Mouse (Mus musculus): ENCODE data around the gene Ranbp17.
"Not testable (repeated sequence)": the region's sequence is repeated elsewhere in the genome, so short reads cannot be mapped to it uniquely, and the experiment has no call there.

The Ranbp17 gene

DNA sequence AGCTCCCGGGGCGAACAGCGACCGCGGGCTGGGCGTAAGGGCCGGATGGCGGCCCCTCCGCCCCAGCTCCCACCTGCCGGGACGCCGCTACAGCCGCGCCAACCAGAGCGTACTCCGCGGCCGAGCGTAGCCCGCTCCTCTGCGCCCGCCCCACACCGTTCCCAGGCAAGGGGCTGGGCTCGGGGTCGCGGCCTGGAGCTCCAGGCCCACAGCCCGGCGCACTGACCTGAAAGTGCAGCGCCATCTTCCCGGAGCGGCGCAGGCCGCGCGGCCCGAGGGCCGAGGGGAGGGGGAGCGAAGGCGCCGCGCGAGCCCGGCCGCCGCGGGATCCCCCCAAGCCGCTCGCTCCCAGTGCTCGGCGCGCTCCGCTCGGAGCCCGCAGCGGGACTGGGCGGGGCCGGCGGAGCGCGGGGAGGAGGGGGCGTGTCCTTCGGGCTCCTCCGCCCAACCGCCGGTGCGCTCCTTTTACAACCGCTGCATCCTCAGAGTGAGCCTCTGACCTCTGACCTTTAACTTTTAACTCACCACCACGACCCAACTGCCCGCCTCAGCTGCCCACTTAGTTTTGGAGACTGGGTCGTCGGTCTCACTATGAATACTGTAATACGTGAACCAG, at the start of gene Ranbp17:
Gene Ranbp17, minus strand, starts transcription at position 371 of the 616 bp plus-strand sequence.
- peak; percentile 70 for DNase-seq (ENCODE audit: inconsistent ontology term)

DNA sequence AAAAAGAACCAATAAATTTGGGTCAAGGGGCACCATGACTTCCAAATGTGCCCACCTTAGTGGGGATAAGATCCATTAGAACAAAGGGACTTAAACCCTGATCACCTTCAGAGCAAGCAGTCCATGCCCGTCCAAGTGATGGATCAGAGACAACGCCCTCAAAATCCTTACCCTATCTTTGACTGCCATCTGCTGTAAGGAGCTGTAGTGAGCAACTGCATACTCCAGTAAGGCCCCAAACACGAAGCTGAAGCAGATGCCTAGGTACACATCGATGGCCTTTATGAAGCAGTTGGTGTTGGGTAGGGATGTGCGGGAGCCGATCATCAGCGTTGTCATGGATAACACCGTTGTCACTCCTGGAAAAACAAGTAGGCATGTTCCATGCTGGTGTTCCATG, 40.6 kb upstream of the Ranbp17 start:
- peak; percentile 12 for DNase-seq (ENCODE audit: inconsistent ontology term)

DNA sequence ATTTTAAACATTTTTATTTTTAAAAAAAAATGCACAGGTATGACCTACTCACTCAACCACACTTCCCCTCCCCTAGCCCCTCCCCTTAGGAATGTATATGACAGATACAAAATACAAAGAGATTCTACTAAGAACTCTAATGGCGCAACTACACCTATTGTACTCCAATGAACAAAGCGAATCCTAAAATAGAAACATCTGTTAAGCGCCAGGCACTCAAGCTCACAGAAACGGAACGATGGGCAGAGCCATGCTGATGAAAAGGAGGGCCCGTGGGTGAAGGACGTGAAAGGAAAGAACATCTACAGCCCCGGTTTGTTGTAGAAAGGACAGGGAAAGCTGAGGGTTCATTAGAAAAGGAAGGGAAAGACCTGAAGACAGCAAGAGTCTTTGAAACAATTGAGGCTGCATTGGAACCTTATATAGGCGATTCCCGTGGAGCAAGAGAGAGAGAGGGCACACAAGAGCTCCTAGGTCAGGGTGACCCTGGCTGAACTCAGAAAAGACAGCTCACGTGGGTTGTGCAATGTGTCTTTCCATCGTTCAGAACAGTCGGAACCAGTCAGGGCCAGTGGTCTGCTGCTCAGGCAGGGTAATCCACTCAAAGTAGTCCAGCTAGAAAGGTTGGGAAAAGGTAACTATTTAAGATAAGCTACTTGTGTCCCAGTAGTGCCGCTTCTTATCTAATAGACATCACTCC, 37.5 kb upstream of the Ranbp17 start:
- DNase-seq (ENCODE audit: inconsistent ontology term), result no peak

DNA sequence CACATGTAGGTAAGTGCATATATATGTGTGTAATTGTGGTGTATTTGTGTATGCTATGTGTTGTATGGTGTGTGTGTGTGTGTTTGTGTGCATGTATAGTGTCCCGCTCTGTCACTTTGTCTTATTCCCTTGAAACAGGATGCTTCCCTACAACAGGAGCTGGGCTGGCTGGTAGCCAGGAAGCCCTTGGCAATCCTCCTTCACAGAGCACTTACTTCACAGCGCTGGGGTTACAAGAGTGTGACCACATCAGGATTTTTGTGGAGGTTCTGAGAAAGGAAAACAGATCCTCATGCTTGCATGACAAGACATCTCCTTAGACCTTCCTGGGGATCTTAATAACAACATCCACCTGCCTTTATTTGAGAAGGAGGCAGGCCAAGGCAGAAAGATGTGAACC, 33.8 kb upstream of the Ranbp17 start:
- no peak for DNase-seq (ENCODE audit: inconsistent ontology term)

DNA sequence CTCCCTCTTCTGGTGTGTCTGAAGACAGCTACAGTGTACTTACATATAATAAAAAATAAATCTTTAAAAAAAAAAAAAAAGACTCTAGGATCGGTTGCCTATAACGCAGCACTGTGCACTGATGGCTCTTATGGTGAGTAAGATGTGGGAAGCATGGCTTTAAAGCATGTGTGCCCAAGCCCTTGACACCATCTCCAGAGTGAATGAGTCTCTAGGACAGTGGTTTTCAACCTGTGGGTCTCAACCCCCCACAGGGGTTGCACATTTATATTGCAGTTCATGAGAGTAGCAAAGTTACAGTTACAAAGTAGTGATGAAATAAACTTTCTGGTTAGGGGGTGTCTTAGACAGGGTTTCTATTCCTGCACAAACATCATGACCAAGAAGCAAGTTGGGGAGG, 31.4 kb upstream of the Ranbp17 start:
- no peak for DNase-seq (ENCODE audit: inconsistent ontology term)

DNA sequence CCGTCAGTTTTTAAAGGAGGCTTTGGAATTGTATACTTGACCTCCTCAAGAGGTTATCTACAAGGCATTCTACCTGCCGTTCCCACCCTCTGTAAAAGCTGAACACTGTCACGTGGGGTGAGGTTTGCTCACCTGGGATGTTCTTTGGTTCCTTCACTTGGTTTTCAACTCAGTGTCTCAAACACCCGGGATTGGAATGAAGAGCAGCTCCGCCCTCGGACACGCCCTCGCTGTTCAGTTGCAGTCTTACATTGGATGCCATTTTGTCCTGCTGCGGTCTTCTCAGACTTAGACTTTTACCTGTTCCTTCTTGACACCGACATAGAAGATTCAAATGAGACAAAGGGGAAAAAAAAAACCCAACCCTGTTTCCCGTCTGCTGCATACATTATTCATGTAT, 30.6 kb upstream of the Ranbp17 start:
- DNase-seq (ENCODE audit: inconsistent ontology term), result no peak

DNA sequence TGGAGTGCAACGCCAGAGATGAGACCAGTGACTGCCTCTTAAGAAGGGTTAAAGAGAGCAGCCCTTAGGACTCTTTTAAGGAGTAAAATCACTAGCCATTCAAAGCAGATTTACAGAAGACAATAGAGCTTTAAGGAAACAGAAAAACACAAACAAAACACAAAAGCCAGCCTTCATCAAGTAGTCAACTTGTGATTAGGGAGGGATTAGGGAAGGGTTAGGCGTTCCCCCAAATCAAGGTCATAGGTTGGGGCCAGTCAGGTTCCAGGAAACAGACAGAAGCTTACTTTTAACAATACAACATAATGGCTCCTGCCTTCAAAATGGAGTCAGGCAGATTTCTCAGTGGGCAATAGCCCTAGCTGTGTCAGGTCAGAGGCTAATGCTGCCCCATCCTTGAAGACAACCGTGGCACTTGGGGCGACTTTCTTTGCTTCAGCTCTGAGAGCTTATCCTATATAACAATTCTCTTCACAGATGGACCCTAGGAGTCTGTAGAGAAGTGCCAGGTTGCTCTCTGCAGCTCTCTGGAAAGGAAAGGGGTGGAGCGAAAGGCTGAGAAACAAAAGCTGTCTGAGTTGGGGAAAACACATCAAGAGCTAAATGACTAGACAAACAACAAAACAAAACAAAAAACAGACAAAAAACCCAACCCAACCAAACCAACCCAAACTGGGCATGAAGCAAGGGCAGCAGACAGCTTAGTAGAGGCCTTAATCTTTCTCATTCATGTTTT, 24.0 kb upstream of the Ranbp17 start:
- no peak for DNase-seq (ENCODE audit: inconsistent ontology term)

DNA sequence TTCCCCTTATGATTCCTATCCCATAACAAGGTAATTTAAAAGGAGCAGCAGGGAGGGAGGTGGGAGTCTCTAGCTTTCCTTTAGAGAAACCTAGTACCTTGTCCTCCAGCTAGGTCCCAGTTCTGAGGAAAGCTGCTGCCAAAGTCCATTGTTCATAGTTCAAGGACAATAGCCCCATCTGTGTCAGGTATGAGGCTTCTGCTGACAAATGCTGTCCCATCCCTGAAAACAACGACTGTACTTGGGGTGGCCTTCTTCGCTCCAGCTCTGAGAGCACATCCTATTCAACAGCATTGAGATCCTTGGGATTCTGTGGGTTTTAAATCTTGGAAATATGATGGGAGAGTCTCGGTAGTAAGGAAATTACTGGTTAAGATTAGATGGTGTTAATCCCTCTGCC, 23.1 kb upstream of the Ranbp17 start:
- DNase-seq (ENCODE audit: inconsistent ontology term), result no peak

DNA sequence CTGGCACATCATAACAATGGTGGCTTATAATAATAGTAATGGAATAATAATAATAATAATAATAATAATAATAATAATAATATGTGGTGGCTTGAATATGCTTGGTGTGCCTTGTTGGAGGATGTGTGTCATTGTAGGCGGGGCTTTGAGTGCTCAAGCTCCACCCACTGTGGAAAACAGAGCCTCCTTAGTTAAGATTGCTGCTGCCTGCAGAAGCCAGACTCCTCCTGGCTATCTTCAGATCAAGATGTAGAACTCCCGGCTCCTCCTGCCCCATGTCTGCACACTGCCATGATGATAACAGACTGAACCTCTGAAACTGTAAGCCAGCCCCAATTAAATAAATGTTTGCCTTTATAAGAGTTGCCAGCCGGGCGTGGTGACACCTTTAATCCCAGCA, 21.0 kb upstream of the Ranbp17 start:
- DNase-seq (ENCODE audit: inconsistent ontology term), result no peak

DNA sequence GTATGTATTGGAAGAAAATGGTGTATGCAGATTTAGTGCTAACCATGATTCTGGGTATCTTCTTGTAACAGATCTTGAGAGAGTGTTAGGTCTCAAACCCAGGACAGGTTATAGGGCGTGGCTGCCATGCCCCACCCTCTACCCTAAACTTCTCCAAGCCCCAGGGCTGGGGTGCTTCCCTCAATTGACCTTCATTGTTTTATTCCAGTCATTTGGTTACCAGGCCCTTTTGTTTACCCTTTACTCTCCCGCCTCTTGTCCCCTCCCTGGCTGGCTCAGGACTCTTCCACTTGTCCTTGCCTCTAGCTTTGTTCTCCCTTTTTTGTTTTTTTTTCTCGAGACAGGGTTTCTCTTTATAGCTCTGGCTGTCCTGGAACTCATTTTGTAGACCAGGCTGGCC, 20.0 kb upstream of the Ranbp17 start:
- DNase-seq (ENCODE audit: inconsistent ontology term), result no peak

DNA sequence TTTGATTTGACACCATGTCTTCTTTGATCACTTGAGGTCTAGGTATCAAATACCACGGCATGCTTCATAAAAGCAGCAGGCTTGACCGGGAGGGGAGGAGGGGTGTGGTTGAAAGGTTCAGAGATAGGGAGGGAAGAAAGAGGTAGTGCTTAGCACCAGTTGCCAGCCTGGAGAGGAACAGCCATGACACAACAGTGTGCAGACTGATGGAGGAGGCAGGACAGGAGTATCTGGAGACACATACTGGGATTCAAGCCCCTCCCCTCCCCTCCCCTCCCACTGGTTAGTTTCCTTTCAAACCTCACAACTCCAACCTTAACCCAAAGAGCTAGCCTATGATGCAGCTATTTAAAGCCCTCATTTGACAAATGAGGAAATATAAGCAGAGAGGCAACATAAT, 16.0 kb upstream of the Ranbp17 start:
- DNase-seq (ENCODE audit: inconsistent ontology term), result no peak

DNA sequence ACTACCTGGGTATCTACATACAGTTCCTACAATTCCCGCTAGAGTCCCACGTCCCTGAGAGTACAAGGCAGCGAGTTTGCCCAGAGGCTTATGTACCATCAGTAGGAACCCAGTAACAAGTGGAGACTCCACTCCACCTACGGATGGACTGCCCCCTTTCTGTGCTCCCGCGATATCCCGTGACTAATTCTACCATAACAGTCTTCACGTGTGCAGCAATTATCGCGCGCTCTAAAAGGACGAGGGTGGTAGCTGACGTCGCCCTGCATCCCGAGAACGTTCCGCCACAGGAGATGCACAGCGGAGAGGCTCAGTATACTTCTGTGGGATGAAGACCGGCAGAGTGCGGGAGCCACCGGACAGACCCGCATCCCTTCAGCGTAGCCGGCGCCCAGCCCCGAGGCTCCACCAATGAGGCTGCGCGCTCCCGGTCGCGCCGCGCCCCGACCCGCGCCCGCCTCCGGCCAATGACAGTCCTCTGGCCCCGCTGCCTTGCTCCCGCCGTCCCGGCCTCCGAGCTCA, 631 bp downstream of the Ranbp17 start:
- peak; percentile 90 for DNase-seq (ENCODE audit: inconsistent ontology term)

DNA sequence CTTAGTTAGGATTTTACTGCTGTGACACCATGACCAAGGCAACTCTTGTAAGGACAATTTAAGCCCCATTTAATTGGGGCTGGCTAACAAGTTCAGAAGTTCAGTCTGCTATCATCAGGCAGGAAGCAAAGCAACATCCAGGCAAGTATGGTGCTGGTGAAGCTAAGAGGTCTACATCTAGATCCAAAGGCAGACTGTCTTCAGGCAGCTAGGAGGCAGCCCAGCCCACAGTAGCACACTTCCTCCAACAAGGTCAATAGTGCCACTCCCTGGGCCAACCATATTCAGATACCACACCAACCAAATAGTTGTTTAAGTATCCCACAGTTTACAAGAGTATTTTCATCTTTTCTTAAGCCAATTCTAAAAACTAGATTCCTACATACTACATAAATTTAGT, 4.1 kb downstream of the Ranbp17 start:
- DNase-seq (ENCODE audit: inconsistent ontology term), result no peak

DNA sequence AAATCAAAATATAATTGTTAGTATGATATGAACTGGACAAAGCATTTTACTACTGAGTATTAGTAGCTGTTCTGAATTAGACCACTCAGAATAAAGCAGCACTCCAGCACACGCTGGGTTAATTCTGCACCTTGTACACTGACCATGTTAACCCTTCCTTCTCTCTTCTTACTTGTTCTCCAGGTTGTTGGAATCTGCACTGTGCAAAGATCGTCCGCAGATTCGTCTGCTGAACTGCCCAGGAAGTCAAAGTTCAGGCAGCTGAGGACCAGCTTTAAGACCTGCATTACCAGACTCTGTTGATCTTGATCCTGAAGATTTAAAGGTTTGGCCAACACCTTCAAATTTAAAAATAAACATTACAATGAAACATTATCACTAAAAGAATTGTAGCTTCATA, 27.8 kb downstream of the Ranbp17 start:
- DNase-seq (ENCODE audit: inconsistent ontology term), result no peak

DNA sequence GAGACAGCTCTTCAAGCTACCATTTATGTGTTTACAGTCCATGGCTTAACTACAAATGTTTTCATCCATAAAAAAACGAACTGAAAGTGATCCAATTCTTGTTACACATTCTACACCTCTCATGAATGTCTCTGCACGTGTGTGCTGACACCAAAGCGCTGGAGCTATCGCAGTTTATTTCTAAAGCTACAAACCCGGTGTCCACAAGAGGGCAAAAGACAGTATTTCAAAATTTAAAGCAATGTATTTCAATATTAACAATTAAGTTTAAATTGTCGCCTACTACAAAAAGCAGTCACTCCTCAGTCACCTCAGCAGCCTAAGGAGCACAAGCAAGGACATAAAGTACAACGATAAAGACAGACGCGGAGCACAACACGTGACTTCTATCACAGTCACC, 33.1 kb downstream of the Ranbp17 start:
- DNase-seq (ENCODE audit: inconsistent ontology term), result no peak

DNA sequence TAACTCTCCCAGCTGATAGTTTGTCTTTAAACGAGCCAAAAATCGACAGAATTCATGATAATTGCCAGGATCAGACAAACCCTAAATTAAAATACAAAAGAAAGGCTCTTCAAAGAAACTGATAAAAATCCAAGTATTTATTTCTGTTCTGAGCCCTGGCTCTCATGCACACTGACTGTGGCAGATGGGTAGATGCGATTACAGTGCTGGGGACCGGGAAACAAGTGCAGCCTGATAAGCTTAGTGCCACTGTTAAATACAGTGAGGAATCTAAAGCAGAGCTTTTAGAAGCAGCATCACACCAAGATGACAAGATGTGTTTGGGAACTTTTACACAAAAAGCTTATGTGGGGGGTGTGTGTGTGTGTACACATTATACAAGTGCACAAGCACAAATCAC, 34.3 kb downstream of the Ranbp17 start:
- no peak for DNase-seq (ENCODE audit: inconsistent ontology term)

DNA sequence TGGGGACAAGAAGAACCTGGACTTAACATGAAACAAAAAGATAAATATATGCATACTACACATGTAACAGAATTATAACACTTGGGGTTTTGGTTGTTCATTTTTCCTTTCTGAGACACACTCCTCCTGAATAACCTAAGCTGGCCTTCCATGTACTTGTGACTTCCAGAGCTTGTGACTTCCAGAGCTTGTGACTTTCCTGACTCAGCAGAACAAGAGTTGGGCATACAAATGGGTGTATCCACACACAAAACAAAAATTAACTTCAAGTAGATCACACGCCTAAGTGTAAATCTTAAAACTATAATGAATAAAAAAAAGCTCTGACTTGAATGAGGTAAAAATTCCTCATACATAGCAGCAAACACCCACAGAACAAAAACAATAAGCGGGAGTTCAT, 36.9 kb downstream of the Ranbp17 start:
- DNase-seq (ENCODE audit: inconsistent ontology term), result no peak

DNA sequence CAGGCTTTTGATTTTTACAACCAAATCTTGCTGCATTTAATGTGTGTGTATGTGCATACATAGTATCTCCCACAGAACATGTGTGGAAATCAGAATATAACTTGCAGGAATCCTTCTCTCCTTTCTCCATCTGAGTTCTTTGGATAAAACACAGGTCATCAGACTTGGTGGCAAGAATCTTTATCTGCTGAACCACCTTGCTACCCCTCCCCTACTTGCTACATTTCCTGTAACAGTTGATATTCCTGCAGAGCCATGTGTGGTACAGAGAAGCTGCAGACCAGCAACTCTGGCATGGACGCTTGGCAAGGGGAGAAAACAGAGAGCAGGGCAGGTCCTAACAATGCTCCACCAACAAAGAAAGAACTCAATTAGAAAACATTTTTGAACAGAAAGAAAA, 52.4 kb downstream of the Ranbp17 start:
- no peak for DNase-seq (ENCODE audit: inconsistent ontology term)

DNA sequence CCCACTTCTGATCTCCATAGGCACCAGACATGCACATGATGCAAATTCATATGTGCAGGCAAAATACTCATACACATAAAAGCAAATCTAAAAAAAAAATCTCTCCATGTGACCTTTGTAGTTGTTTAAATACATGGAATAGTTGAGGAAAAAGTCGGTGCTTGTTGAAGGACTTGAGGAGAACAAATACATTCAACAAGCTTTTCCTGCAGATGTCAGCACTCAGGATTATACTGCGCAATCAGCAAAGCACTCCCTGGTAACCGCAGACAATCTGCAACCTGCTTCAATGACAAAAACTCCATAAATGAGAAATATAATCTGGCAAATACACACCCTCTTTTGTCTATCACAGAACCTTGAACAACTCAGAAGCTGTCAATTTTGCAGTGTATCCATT, 59.5 kb downstream of the Ranbp17 start:
- no peak for DNase-seq (ENCODE audit: inconsistent ontology term)

DNA sequence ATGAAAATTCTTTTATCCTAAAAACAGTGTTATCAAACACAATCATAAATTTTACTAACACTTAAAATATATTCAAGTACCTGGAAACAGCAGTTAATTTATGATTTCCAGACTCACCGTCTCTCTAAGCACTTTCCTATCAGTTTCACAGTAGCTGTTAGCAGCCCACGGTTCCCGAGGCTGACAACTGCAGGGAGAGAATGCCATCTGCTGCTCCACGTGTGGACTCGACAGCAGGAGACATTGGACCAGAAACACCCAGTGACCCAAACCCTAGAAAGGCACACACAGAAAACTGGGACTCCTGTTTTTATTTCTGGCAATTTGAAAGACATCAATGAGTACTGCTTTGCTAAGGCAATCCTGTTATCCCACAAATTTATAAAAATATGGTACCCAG, 79.7 kb downstream of the Ranbp17 start:
- no peak for DNase-seq (ENCODE audit: inconsistent ontology term)

DNA sequence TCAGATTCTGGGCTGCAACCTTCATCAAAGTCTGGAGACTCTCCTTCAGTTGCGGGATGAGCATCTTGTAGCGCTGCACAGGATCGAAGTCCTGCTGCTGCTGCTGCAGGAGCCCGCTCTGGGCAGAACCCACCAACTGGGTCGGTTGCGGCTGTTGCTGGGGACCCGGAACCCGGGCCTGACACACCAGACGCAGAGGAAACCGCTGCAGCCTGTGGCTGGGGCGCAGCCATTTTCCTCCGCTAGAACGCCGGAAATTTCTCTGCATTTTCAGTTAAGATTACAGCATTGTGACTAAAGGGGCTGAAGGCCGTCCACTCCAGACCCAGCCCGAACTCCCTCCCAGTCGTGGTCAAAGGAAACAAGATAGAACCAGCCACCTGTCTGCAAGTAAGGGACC, 85.3 kb downstream of the Ranbp17 start:
- DNase-seq (ENCODE audit: inconsistent ontology term), result not testable (repeated sequence)

DNA sequence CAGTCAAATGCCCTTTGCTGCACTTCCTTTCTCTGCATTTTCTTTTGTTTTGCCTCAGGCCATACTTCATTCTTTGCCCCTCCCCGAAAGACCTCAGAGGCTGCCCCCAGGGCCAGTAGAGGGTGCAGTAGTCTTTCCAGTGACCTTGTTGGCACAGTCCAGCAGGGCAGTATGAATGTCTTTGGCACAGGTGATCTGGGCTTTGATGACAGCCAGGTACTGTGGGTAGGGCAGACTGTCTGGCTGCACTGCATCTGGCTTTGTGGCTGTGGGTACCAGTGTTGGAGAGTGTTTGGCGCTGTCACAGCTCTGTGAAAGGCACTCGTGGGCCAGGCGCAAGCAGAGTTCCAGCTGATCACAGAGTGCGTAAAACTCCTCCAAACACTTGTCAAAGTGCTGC, 85.8 kb downstream of the Ranbp17 start:
- DNase-seq (ENCODE audit: inconsistent ontology term), result not testable (repeated sequence)

DNA sequence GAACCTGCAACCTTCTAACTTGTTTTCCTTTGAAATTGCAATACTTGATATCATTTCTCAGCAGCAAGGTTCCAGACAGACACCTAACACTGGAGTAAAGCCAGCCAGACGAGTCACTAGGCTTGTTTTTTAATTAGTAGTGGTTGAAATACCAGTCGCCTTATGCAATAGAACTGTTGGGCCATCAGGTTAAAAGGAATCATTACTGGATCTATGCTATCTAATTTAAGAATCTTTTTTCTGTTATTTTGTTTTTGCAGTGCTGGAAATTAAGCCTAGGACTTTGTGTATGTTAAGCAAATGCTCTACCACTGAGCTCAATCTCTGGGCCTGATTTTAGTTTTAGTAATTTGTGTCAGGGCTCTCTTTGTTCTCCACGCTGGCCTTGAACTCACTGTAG, 91.3 kb downstream of the Ranbp17 start:
- no peak for DNase-seq (ENCODE audit: inconsistent ontology term)
